Mouse (Mus musculus) G1E (cell line): ENCODE results near the gene Dennd2a.
"Not testable (repeated sequence)": the region's sequence is repeated elsewhere in the genome, so short reads cannot be mapped to it uniquely, and the experiment has no call there.

Source experiments
- CTCF ChIP-seq: IDR thresholded peaks from 2 replicates; pipeline ENCODE4 v1.5.1; 2012; ENCODE audit warnings: low read depth, low read length, inconsistent platforms, mixed read lengths
- GATA1 ChIP-seq: IDR thresholded peaks from 2 replicates; pipeline ENCODE4 v1.6.1; 2012; ENCODE audit warnings: borderline replicate concordance, low read length, inconsistent platforms, mixed read lengths

GRCm38 (mm10) chr6:39437519-39437918 lies 120.1 kb downstream of the Dennd2a start:
- TF ChIP-seq GATA1, CTCF: not testable (repeated sequence)
